Mouse (Mus musculus) limb, embryonic 11.5 days (tissue): ENCODE data around the gene Hunk. TPM values are rescaled to one million over a fixed set of nuclear protein-coding genes. Genes with fewer than 3 reads are reported as not detected.

Source experiments
- ATAC-seq: fragments of 200-750 bp; cut with Nextera tagmentation; 2 replicates; pipeline ENCODE4 v1.8.0; 2017; ENCODE audit warnings: low read depth; ENCODE audit not compliant: insufficient number of reproducible peaks, low FRiP score, low TSS enrichment
- DNase-seq: peaks from one replicate; pipeline ENCODE4 v3.0.0-alpha.2; 2015; ENCODE audit warnings: low spot score
- H3K27ac ChIP-seq: fragments of 300-500 bp; sonication (generic); replicated peaks from 2 replicates; pipeline ENCODE4 v1.5.1; 2014; ENCODE audit warnings: low read depth, mild to moderate bottlenecking, low read length
- H3K27me3 ChIP-seq: fragments of 300-500 bp; sonication (generic); 2 replicates; pipeline ENCODE4 v1.6.1; 2014; ENCODE audit warnings: mild to moderate bottlenecking, low read length, mixed read lengths; ENCODE audit not compliant: control insufficient read depth, insufficient read depth
- H3K36me3 ChIP-seq: fragments of 300-500 bp; sonication (generic); 2 replicates; pipeline ENCODE4 v1.6.1; 2014; ENCODE audit warnings: mild to moderate bottlenecking, low read length, moderate library complexity, mixed read lengths; ENCODE audit not compliant: control insufficient read depth, insufficient read depth
- H3K4me1 ChIP-seq: fragments of 300-500 bp; sonication (generic); 2 replicates; pipeline ENCODE4 v1.6.1; 2014; ENCODE audit warnings: low read length, mixed read lengths; ENCODE audit not compliant: control insufficient read depth, insufficient read depth
- H3K4me2 ChIP-seq: fragments of 300-500 bp; sonication (generic); 2 replicates; pipeline ENCODE4 v1.6.1; 2014; ENCODE audit warnings: low read depth, mild to moderate bottlenecking, moderate library complexity; ENCODE audit not compliant: severe bottlenecking
- H3K4me3 ChIP-seq: fragments of 300-500 bp; sonication (generic); 2 replicates; pipeline ENCODE4 v1.5.1; 2014; ENCODE audit warnings: low read depth, low read length
- H3K9ac ChIP-seq: fragments of 300-500 bp; sonication (generic); 2 replicates; pipeline ENCODE4 v1.6.1; 2014; ENCODE audit warnings: mild to moderate bottlenecking, low read length
- H3K9me3 ChIP-seq: fragments of 300-500 bp; sonication (generic); 2 replicates; pipeline ENCODE4 v1.6.1; 2016; ENCODE audit warnings: low read length; ENCODE audit not compliant: control insufficient read depth
- WGBS: fragments of 180-500 bp; shearing (Covaris S2); extraction: QIAGEN DNeasy Blood & Tissue Kit; methylation state at CpG from one replicate; pipeline ENCODE4 v1.1.7; 2014; 5-methylcytosine and 5-hydroxymethylcytosine counted together
- polyA plus RNA-seq: library from polyadenylated mRNA; unstranded; fragments of >200 nt; fragmentation: Nextera tagmentation; extraction: Ambion mirVana; gene quantifications from 2 replicates; pipeline ENCODE4 v1.2.1, GENCODE M21; 2014

Hunk gene
- polyA plus RNA-seq, 1 experiment from 2014 or later, result 19.0 TPM

DNA sequence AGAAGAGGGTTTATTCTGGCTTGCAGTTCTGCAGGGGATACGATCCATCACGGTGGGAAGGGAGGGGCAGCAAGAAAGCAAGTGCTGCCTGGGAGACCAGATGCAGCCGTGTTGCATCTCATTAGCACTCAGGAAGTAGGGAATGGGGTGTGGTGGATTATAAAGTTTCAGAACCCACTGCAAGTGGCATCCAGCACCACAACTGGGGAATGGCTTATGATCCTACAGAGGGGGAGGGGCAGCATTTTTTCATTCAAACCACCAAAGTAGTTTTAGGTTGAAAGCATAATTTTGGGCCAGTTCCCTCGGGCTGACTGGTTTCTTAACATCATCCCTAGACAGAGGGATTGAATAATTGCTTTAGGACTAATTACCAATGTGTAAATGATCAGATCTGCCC is 26.1 kb upstream of the Hunk start:
- WGBS, result 10% methylated on average over 4 of the region's 4 CpGs
- Histone ChIP-seq H3K9ac (no peak overlapping the region), H3K9me3 (no peaks in the 10 kb centered on the region), H3K4me1 (peaks cover 9% of the 10 kb centered on the region; the same call in 1 of the 2 replicates), H3K36me3 (no peaks in the 10 kb centered on the region), H3K4me2 (no peak overlapping the region; the same call in 1 of the 2 replicates), H3K4me3 (no peak overlapping the region), H3K27me3 (no peaks in the 10 kb centered on the region), H3K27ac (no peak overlapping the region)
- ATAC-seq (no peak), DNase-seq (peak; percentile 38)

DNA sequence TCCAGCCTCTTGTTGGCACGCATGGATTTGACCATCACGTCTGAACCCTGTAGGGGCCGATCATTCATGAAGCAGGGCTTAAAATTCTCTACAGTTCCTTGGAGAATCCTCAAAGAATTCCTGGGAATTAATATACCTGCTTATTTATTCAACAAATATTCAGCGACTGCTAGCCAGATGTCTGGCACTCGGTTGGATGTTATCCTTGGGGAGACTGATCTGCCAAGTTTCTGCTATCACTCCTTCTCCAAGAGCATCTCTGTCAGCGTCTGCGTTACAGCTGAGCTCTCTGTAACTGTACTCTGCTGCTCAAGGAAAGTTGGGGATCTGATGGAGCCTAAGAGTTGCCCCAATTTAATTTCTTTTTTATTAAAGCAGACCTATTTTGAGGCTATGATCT is 25.5 kb upstream of the Hunk start:
- Histone ChIP-seq H3K36me3 (no peaks in the 10 kb centered on the region), H3K4me3 (no peak overlapping the region), H3K27ac (no peak overlapping the region), H3K27me3 (no peaks in the 10 kb centered on the region), H3K4me1 (peaks cover 9% of the 10 kb centered on the region; the same call in 1 of the 2 replicates), H3K4me2 (no peak overlapping the region; the same call in 1 of the 2 replicates), H3K9me3 (no peaks in the 10 kb centered on the region), H3K9ac (no peak overlapping the region)
- ATAC-seq (no peak), DNase-seq (no peak)
- WGBS, result 56% methylated on average over 7 of the region's 7 CpGs

DNA sequence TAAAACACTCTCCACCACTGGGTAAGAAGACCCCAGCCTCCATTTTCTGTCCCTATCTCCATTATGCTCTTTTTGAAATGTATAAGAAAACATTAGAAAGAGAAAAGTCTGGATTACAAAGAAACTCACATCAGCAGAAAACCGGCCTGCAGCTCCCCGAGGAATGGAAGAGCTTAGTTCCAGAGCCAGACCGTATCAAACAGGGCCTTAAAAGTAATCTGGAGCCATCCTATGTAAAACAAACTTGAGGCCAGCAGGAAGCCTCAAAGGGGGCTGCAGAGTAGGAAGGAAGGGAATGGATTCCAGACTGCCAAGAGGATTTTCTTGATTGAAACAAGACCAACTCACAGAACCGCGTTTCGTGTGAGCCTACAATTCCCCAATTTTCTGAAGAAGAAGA is 22.9 kb upstream of the Hunk start:
- ATAC-seq (no peak), DNase-seq (no peak)
- Histone ChIP-seq H3K9me3 (no peaks in the 10 kb centered on the region), H3K4me1 (peaks cover 9% of the 10 kb centered on the region; the same call in 1 of the 2 replicates), H3K27ac (no peak overlapping the region), H3K4me3 (no peak overlapping the region), H3K4me2 (no peak overlapping the region), H3K9ac (no peak overlapping the region), H3K27me3 (no peaks in the 10 kb centered on the region), H3K36me3 (no peaks in the 10 kb centered on the region)
- WGBS, result 63% methylated on average over 6 of the region's 6 CpGs

DNA sequence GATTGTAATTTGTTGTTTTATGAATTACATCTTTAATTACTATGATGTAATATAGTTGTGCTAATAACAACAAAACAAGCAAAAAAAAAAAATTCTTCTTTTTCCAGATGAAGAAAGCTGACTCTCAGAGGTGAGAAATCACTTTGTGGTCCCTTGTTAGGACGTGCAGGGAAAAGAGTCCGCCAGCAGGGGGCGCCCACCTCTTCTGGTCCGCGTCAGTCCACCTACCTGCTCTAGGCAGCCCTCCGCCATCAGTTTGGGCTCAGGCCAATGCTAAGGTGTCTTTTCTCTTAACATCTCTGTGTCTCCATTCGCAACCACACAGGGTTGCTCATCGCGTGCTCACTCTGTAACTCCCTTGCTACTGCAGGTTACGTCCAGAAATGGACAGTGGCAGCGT is 5.9 kb upstream of the Hunk start:
- DNase-seq, result peak; percentile 92
- no peak overlapping the region for H3K27ac ChIP-seq
- H3K9me3 ChIP-seq, result no peaks in the 10 kb centered on the region
- H3K36me3 ChIP-seq, result no peaks in the 10 kb centered on the region
- H3K9ac ChIP-seq, result no peak overlapping the region
- no peak overlapping the region for H3K4me2 ChIP-seq
- H3K4me1 ChIP-seq, result no peaks in the 10 kb centered on the region
- 15% methylated on average over 11 of the region's 11 CpGs for WGBS
- no peaks in the 10 kb centered on the region for H3K27me3 ChIP-seq
- ATAC-seq, result peak; percentile 52; the same call in 1 of the 2 replicates
- no peak overlapping the region for H3K4me3 ChIP-seq

DNA sequence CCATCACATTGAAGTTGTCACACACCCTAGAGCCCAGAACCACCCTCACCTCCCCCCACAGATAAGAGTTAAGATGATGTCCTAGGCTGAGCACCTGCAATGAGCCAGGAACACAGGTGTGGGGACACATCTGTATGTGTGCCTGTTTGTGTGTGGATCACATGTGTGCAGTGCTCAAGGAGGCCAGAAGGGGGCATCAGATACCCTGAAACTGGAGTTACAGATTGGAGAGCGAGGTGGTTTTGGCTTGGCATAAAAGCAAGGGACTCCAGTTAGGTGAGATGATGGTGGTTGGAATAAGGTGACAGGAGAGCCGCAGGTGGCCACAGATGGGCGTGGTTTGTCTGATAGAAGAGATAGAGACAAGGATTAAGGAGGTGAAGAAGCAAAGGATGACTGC is 4.2 kb upstream of the Hunk start:
- 0 out of 2 replicates have a peak, but pooled peaks cover 3% of the 10 kb centered on the region for H3K4me1 ChIP-seq
- H3K9me3 ChIP-seq, result no peaks in the 10 kb centered on the region
- WGBS, result 91% methylated on average over 3 of the region's 3 CpGs
- no peaks in the 10 kb centered on the region for H3K27me3 ChIP-seq
- no peak for ATAC-seq
- H3K4me2 ChIP-seq, result no peak overlapping the region
- H3K4me3 ChIP-seq, result no peak overlapping the region
- H3K9ac ChIP-seq, result no peak overlapping the region
- H3K36me3 ChIP-seq, result no peaks in the 10 kb centered on the region
- peak; percentile 55 for DNase-seq
- no peak overlapping the region for H3K27ac ChIP-seq

DNA sequence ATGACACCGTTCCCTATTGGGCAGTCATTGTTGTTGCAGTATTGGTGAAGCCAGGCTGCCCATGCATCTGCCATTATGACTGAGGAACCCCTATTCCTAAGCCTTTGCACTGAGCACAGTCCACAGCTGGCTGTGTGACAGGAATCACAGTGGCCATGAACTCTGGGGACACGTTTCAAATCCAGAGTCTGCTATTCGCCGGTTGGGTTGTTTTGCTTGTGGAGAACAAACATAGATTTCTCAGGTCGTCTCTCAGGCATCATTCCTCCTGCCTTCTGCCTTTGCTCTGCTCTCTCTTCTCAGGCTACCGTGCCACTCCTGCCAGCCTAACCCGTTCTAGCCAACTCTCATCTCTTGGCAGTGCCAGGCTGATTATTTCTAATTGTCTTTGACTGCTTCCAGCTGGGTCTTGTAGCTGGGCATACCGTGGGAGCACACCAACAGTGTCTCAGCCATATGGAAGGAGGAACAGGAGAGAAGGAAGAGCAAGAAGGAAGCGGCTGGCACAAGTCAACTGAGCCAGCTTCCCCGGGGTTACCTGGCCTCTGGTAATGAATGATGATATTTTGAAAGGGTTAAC is 3.0 kb upstream of the Hunk start:
- 80% methylated on average over 10 of the region's 10 CpGs for WGBS
- no peak overlapping the region for H3K27ac ChIP-seq
- peaks cover 3% of the 10 kb centered on the region; the same call in 1 of the 2 replicates for H3K4me1 ChIP-seq
- H3K36me3 ChIP-seq, result no peaks in the 10 kb centered on the region
- H3K9ac ChIP-seq, result no peak overlapping the region
- H3K4me3 ChIP-seq, result no peak overlapping the region
- DNase-seq, result no peak
- no peaks in the 10 kb centered on the region for H3K27me3 ChIP-seq
- no peak for ATAC-seq
- H3K4me2 ChIP-seq, result no peak overlapping the region
- no peaks in the 10 kb centered on the region for H3K9me3 ChIP-seq

DNA sequence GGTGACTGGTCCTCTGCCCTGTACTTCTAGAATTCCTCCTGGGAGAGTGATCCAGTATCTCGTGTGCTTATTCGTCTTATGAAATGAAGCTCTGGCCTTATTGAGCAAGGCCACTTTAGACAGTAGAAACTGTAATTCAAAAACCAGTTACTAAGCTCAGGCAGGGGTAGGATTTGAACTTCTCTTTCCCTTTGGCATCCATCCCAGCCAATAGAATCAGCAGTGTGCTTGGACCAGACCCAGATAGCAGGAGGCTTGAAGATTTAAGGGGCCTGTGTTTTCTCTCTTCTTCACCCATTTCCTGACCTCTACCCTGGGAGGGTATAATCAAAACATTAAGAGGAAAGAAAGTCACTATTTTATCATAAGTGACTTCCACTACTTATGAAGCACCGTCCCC is 1.8 kb upstream of the Hunk start:
- DNase-seq, result no peak
- Histone ChIP-seq H3K4me1 (peaks cover 16% of the 10 kb centered on the region), H3K27me3 (no peaks in the 10 kb centered on the region), H3K4me3 (no peak overlapping the region), H3K27ac (no peak overlapping the region), H3K9me3 (no peaks in the 10 kb centered on the region), H3K4me2 (no peak overlapping the region), H3K9ac (no peak overlapping the region), H3K36me3 (no peaks in the 10 kb centered on the region; the same call in 1 of the 2 replicates)
- no peak for ATAC-seq
- WGBS, result 71% methylated on average over 3 of the region's 3 CpGs

DNA sequence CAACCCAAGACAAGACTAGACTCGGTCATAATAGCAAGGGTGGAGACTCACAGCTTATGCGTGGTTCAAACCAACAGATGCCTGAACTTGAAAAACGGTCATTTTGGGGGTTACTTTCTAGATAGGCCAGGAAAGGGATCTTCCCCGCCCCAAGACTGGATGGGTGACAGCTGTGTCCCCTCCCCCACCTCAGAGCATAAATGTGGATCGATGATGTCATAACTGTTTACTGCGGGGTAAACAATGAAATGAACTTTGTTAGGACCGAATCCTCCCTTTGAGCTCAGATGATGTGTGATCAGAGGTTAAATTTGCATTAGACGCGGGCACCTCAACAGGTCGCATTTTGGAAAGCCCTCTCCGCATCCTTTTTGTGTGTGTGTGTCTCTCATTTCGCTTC is 967 bp upstream of the Hunk start:
- Histone ChIP-seq H3K9ac (no peak overlapping the region; the same call in 1 of the 2 replicates), H3K9me3 (no peaks in the 10 kb centered on the region), H3K27ac (no peak overlapping the region), H3K36me3 (no peaks in the 10 kb centered on the region; the same call in 1 of the 2 replicates), H3K4me2 (peak overlapping the region; percentile 95), H3K4me1 (peaks cover 19% of the 10 kb centered on the region), H3K27me3 (no peaks in the 10 kb centered on the region), H3K4me3 (peak overlapping the region; percentile 96)
- WGBS, result 3% methylated on average over 12 of the region's 12 CpGs
- no peak for DNase-seq
- ATAC-seq, result no peak

DNA sequence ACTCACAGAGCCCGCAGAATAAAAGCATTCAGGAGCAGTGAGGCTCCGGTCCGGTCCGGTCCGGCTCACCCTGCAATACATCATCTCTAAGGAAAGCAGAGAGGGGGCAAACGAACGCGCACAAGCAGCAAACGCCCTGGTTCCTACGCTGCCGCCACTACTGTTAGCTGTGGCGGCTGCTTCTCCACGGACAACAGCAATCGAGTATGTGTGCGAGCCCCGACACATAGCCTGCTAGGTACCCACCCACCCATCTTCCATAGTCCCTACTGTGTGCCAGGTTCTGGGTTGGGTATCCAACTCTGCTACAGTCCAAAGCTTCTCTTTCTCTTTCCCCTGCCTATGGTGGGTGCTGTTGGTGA is 506 bp upstream of the Hunk start:
- Histone ChIP-seq H3K27me3 (no peaks in the 10 kb centered on the region), H3K4me3 (peak overlapping the region; percentile 96), H3K9ac (peak overlapping the region; percentile 97), H3K4me1 (peaks cover 19% of the 10 kb centered on the region), H3K9me3 (no peaks in the 10 kb centered on the region), H3K27ac (peak overlapping the region; percentile 98), H3K36me3 (peaks cover 2% of the 10 kb centered on the region; the same call in 1 of the 2 replicates), H3K4me2 (peak overlapping the region; percentile 95)
- WGBS, result under 1% methylated on average over 16 of the region's 16 CpGs
- peak; percentile 5 for ATAC-seq
- DNase-seq, result peak; percentile 66
